Mouse (Mus musculus): ENCODE measurements around the gene Uchl4.

DNA sequence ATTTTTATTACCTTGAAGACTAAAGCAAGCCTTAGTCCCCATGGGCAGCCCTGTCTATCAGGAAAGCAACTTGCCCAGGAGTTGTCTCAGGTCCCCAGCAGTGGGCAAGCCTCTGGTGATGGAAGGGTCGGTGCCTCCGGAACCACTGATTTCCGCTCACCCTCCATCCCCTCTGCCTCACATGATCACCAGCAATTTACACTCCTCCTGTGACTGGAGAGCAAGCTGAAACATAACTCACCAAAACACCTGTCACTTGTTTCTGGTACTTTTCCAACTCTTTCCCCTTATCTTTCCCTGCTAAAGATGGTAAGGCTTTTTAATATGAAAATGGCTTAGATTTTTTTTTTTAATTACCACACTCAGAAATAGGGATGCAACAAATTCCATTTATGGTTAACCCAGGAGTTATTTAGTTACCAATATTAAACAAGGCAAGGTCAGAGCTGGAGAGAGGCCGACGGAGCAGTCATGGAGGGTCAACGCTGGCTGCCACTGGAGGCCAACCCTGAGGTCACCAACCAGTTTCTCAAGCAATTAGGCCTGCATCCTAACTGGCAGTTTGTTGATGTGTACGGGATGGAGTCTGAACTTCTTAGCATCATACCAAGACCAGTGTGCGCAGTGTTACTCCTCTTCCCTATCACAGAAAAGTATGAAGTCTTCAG is at the start of gene Uchl4:
- TF ChIP-seq CTCF (IDR thresholded peaks at IDR 0.05; ENCODE audit: insufficient read depth, low read length) (no peak), POLR2A (IDR thresholded peaks at IDR 0.05; ENCODE audit: borderline replicate concordance, extremely low read depth, low read depth, low read length) (no peak)
